Mouse (Mus musculus) naive thymus-derived CD4-positive, alpha-beta T cell, adult 5 months (primary cell): ENCODE measurements around the gene Fads6. TPM values are rescaled to one million over a fixed set of nuclear protein-coding genes. Genes with fewer than 3 reads are reported as not detected.

Experiments
- polyA plus RNA-seq: library from polyadenylated mRNA; unstranded; fragments of 100-300 nt; shearing (Covaris generic); gene quantifications from one replicate; pipeline ENCODE4 v1.2.1, GENCODE M21; 2017

Fads6 gene
- polyA plus RNA-seq: 0.27 TPM

DNA sequence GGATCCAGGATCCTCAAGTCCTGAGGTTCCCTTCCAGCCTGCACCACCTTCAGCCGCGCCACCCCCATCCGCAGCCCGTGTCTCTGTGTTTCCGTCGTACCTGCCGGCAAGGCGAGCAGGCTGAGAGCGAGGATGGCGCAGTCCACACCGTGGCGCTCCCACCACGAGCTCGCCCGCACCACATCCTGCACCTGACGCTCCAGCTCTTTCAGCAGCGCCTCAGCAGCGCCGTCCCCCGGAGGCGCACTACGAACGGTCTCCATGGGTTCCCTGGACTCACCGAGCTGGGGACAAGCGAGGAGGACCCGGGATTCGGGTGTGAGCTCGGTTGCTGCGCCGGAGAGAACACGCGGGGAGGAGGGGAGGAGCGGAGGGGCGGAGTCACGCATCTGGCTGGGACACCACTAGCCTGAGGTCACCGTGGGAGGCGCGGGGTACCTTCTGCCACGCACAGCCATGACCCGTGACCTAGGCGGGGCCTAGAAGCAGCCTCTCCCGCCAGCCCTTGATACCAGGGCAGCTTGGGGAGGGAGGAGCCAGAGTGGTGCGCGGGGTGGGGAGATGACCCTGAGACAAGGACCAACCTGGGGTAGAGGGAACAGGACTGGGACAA, at the start of gene Fads6:
TSS of gene Fads6 (minus strand) at position 450 of the 613 bp plus-strand sequence.

GRCm38 (mm10) chr11:115334531-115334930, 37.1 kb upstream of the Fads6 start, which contains the start of gene Otop3:
Gene Otop3, plus strand, starts transcription at chr11:115334731.

DNA sequence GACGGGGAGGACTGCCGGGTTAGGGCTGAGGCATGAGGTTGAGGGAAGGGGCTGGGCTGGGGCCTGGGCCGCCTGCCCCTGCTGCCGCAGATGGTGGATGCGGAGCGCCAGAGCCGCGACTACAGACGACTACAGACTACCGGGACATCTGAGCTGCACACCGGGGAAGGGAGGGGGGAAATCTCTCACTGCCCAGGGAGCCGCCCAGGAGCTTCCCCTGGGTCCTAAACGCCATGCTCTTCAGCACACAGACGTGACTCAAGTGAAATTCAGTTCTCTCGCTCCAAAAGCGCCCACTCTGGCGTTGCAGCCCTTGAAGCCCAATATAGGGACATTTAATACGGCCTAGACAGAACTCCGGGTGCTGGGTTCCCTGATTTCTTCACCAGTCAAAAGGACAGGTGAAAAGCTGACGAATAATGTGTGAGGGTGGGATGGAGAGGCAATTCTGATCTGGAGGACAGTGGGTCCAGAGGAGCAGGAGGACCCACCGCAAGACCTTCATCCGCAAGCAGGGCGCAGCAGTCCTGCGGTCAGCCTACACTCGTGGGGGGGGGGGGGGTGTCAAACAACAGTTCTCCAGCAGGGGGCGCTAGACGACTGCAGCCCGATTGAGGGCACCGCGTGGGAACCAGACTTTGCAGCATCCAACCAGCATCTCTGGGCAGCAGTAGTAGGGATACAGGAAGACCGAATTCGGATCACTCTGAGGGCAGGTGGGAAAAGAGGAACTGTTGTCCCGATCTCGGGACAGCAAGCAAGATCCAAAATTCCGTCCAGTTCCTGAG, 24.6 kb upstream of the Fads6 start, which contains the start of gene Ush1g:
TSS of gene Ush1g (minus strand) at position 136 of the 788 bp plus-strand sequence.

DNA sequence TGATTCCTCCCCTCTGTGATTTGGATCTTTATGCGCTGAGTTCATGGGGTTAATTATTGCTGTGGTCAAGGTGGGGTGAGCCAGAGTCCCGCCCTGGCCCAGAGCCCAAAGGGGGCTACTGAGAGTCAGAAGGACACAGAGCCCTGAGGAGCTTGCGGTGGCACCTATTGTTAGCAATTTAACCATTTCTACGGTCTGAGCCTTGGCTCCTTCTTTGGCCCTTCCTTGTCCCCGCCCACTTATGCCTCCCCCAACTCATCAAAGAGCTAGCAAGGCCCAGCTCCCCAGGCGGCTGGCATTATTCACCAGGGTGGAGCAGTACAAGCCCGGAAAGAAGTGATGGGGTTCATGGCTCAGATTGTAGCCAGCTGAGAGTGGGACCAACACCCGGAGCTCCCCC, 9.4 kb upstream of the Fads6 start, which contains the start of gene Otop2:
TSS of gene Otop2 (plus strand) at position 301 of the 400 bp plus-strand sequence.

DNA sequence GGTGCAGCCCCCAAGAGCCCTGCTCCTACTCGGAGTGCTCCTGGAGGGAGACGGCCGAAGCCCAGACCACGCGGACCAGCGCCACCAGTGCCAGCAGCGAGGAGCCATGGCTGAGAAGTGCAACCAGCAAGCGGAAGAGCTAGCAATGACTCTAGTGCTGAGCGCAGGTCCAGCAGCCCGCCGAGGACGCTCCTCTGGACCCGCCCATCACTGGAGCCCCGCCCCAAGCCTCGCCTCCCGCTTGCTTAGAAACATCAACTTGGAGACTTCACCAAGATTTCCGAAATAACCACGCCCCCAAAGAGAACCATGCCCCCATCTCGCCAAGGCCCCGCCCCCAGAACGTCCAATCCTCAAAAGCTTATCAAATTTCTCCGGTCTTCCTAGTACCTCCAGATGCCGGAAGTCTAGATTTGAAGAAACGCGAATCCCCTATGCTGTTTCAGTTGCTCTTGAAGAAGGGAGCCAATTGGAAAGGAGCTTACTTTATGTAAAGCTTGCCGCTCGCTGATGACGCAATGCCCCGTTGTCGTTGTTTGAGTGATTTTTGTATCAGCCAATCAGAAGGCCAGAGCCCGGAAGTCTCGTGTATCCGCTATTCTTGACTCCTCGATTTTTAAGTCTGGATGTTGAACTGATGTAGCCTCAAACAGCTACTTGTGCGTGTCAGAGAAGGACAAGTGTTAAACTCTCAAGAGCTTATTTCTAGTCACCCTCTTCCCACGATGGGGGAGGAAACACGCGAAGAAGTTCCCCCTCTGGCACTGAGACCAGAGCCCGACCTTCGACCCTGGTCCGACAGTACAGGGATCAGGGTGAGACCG, 20.5 kb downstream of the Fads6 start, which contains the start of gene Fdxr:
TSS of gene Fdxr (minus strand) at position 271 of the 824 bp plus-strand sequence.

DNA sequence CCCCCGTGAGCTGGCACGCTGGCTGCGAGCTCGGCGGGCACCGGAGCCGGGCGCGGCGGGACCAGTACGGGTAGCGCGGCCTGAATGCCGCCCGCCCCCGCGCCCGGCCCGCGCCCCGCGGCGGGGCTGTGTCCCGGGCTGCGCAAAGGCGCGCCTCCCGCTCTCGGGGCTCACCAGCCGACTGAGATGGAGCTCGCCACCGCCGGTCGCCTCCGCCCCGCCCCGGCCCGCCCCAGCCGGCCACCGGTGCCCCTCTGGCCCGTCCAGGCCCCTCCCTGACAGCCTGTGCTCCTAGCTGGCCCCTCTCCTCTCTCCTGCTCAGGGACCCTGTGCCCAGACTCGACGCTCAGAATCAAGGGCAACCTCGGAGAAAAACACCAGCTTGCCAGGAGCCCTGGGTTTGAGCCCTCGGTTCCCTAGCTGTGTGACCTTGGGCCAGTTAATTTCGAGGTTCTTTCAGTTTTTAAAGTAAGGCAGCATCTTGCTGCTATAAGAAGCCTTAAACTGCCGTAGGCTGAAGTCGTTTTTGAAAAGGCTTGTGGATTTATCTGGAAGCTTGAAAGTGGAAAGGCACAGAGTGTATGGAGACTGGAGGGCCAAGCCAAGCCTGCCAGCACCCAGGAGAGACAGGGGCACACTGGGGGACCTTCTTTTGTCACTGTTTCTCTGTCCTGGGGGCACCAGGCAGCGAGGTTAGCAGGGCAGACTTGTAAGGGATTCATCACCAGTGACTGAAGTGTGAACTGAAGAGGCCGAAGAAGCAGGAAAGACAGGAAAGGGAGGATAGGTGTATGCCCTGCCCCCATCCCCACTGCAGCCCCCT, 30.2 kb downstream of the Fads6 start, which contains the start of gene Grin2c:
TSS of gene Grin2c (minus strand) at position 183 of the 823 bp plus-strand sequence.

Other genes starting within 250 kb of the Fads6 start
- gene Cd300ld3, start 249.3 kb downstream of the Fads6 start, polyA plus RNA-seq: not detected
- gene Cd300e, start 235.5 kb downstream of the Fads6 start, polyA plus RNA-seq: not detected
- gene Rab37, start 206.2 kb downstream of the Fads6 start, polyA plus RNA-seq: 45.1 TPM
- 0.29 TPM for gene Cd300lf, start 163.7 kb downstream of the Fads6 start, polyA plus RNA-seq
- 167 TPM for gene Slc9a3r1, start 134.3 kb downstream of the Fads6 start, polyA plus RNA-seq
- gene Tmem104, start 110.2 kb downstream of the Fads6 start, polyA plus RNA-seq: 11.7 TPM
- 9.5 TPM for gene Nat9, start 109.8 kb downstream of the Fads6 start, polyA plus RNA-seq
- gene Grin2c, start 30.4 kb downstream of the Fads6 start, polyA plus RNA-seq: not detected
- gene Fdxr, start 20.6 kb downstream of the Fads6 start, polyA plus RNA-seq: 16.2 TPM
- gene Otop2, start 9.5 kb upstream of the Fads6 start, polyA plus RNA-seq: not detected
- not detected for gene Ush1g, start 24.4 kb upstream of the Fads6 start, polyA plus RNA-seq
- gene Otop3, start 37.1 kb upstream of the Fads6 start, polyA plus RNA-seq: not detected
- gene Hid1, start 70.1 kb upstream of the Fads6 start, polyA plus RNA-seq: 60.2 TPM
- 0.55 TPM for gene Cdr2l, start 84.3 kb upstream of the Fads6 start, polyA plus RNA-seq
- 102 TPM for gene Mrpl58, start 106.1 kb upstream of the Fads6 start, polyA plus RNA-seq
- gene Atp5h, start 122.3 kb upstream of the Fads6 start, polyA plus RNA-seq: 486 TPM
- 106 TPM for gene Kctd2, start 122.5 kb upstream of the Fads6 start, polyA plus RNA-seq
- not detected for gene Trim80, start 142.9 kb upstream of the Fads6 start, polyA plus RNA-seq
- 14.1 TPM for gene Slc16a5, start 164.8 kb upstream of the Fads6 start, polyA plus RNA-seq
- 65.1 TPM for gene Armc7, start 178.0 kb upstream of the Fads6 start, polyA plus RNA-seq
- 244 TPM for gene Nt5c, start 194.2 kb upstream of the Fads6 start, polyA plus RNA-seq
- 310 TPM for gene Jpt1, start 216.7 kb upstream of the Fads6 start, polyA plus RNA-seq
- gene Sumo2, start 238.6 kb upstream of the Fads6 start, polyA plus RNA-seq: 541 TPM